Mouse (Mus musculus) kidney, embryonic 16.5 days (tissue): ENCODE measurements around the gene Qrfpr. TPM values are rescaled to one million over a fixed set of nuclear protein-coding genes. Genes with fewer than 3 reads are reported as not detected.

ENCODE experiments used
- polyA plus RNA-seq: library from polyadenylated mRNA; unstranded; fragments of >200 nt; fragmentation: Nextera tagmentation; extraction: Ambion mirVana; gene quantifications from 2 replicates; pipeline ENCODE4 v1.2.1, GENCODE M21; 2015

The Qrfpr gene
- polyA plus RNA-seq, 1 experiment from 2014 or later: not detected

Other genes starting within 250 kb of the Qrfpr start
- gene Mccc1, start 221.6 kb downstream of the Qrfpr start, polyA plus RNA-seq: 73.7 and 74.8 TPM in 2 replicates
- not detected in 2 replicates for gene Ccdc144b, start 168.8 kb downstream of the Qrfpr start, polyA plus RNA-seq
- 88.1 and 98.9 TPM in 2 replicates for gene Acad9, start 156.3 kb downstream of the Qrfpr start, polyA plus RNA-seq
- gene D3Ertd254e, start 71.3 kb downstream of the Qrfpr start, polyA plus RNA-seq: 8.2 and 9.6 TPM in 2 replicates